Mouse (Mus musculus): ENCODE results near the gene Chst4.
A peak's percentile ranks its signal among the peaks of the same experiment; 100 is the strongest.
"Not testable (repeated sequence)": the region's sequence is repeated elsewhere in the genome, so short reads cannot be mapped to it uniquely, and the experiment has no call there.

Chst4 gene

GRCm38 (mm10) chr8:110039659-110040058 lies at the start of gene Chst4:
Gene Chst4, minus strand, starts transcription at chr8:110039740.
- no peak for DNase-seq (ENCODE audit: low spot score)

- no peak for DNase-seq (ENCODE audit: low spot score)
Observed at GRCm38 (mm10) chr8:110082416-110083105, 43.0 kb upstream of the Chst4 start.

GRCm38 (mm10) chr8:110079282-110080221 lies 40.0 kb upstream of the Chst4 start, which contains the start of gene Zfp612:
Gene Zfp612, plus strand, starts transcription at chr8:110079746.
- DNase-seq (ENCODE audit: low spot score): peak; percentile 70

- no peak for DNase-seq (ENCODE audit: low spot score)
Observed at GRCm38 (mm10) chr8:110074496-110074895, 35.0 kb upstream of the Chst4 start.

GRCm38 (mm10) chr8:110071600-110071999 lies 32.1 kb upstream of the Chst4 start:
- peak; percentile 50 for DNase-seq (ENCODE audit: low spot score)

- DNase-seq (ENCODE audit: low spot score): no peak
Observed at GRCm38 (mm10) chr8:110069706-110070105, 30.2 kb upstream of the Chst4 start.

- no peak for DNase-seq (ENCODE audit: low spot score)
Observed at GRCm38 (mm10) chr8:110065676-110066075, 26.1 kb upstream of the Chst4 start.

- DNase-seq (ENCODE audit: low spot score): no peak
Observed at GRCm38 (mm10) chr8:110064606-110065365, 25.2 kb upstream of the Chst4 start.

DNA sequence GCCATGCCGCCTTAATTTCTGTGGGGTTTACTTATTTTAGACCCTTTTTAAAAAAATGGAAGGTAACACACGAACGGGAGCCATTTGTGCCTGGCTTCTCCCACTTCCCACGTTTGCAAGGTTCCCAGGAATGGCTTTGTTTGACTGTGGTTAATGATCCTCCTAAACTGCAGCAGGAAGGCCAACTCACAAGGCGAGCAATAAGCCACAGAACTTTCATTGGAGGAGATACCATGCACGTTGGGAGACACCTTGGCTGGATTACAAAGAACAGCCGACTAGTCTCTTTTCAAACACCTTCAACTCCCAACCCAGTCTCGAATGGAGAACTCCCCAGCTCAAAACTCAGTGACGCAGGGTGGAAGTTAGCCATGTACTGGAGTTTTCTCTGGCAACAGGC lies 24.6 kb upstream of the Chst4 start:
- no peak for DNase-seq (ENCODE audit: low spot score)

GRCm38 (mm10) chr8:110058207-110058606 lies 18.7 kb upstream of the Chst4 start:
- no peak for DNase-seq (ENCODE audit: low spot score)

- no peak for DNase-seq (ENCODE audit: low spot score)
Observed at GRCm38 (mm10) chr8:110051208-110051607, 11.7 kb upstream of the Chst4 start.

DNA sequence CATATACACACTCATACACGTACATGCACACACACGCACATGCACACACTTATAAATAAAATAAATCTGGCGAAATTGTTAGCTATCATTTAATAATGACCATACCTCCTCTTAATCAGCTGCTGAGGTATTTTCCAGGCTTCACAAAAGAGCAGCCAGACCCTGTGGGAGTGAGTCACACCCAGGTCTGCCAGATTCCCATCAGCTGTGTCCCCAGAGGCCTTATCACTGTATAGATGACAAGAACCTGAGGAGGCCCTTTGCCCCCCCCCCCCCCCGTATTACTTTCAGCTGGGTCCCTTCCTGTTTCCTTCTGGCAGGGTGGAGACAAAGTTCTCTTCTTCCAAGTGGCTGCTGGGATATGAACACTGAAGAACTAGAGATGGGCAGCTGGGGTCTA lies 969 bp upstream of the Chst4 start:
- DNase-seq (ENCODE audit: low spot score): no peak

DNA sequence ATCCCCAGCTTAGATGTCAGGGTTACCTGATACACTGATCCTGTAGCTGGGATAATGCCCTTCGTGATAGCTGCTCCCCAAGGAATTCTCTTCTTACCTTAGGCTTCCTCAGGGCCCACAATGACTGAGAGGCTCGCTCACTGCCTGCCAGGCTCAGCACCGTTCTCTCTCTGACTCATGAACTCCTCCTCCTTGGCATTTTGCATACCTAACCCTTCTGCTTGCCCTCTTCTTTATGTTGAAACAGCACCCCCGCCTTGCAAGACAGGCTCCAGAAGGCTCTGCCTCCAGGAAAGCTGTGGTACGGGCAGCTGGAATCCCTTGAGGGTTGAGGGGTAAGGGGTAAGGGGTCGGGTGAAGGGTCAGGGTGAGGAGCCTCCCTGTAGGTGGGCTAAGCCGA lies 324 bp downstream of the Chst4 start:
- DNase-seq (ENCODE audit: low spot score): no peak

DNA sequence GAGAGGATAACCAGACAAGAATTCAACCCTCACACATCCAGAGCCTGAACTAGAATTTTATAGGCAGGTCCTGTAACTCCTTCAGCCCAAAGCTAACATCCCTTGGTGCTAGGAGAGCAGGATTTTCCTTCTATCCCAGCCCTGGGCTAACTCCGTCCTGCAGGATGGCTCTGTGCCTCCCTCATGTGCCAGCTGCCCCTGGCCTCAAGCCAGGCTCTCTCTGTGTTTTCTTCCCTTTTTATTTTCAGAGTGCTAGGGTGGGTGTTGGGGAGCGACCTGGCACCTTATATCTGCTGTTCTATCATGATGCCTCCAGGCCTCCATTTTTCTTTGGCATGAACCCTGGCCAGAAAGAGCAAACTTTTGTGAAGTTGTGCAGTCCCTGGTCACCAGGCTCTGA lies 3.4 kb downstream of the Chst4 start:
- peak; percentile 11 for DNase-seq (ENCODE audit: low spot score)

DNA sequence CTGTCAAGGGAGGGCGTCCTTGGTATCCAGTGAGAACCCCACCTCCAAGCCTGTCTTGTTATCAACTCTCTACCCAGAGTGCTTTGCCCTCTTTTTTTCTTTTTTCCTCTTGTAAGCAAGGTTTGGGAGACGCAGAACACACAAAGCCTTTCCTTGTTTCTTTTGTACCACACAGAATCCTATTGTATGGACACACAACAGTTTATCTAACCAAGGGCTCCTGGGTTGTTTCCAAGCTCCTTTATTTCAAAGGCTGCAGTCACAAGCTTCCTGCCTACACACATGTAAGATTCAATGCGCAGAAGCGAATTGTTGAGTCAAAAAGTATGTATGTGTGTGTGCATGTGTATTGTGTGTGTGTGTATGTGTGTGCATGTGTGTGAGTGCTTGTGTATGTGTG lies 5.2 kb downstream of the Chst4 start:
- DNase-seq (ENCODE audit: low spot score): no peak

GRCm38 (mm10) chr8:110033771-110034170 lies 5.8 kb downstream of the Chst4 start:
- not testable (repeated sequence) for DNase-seq (ENCODE audit: low spot score)

DNA sequence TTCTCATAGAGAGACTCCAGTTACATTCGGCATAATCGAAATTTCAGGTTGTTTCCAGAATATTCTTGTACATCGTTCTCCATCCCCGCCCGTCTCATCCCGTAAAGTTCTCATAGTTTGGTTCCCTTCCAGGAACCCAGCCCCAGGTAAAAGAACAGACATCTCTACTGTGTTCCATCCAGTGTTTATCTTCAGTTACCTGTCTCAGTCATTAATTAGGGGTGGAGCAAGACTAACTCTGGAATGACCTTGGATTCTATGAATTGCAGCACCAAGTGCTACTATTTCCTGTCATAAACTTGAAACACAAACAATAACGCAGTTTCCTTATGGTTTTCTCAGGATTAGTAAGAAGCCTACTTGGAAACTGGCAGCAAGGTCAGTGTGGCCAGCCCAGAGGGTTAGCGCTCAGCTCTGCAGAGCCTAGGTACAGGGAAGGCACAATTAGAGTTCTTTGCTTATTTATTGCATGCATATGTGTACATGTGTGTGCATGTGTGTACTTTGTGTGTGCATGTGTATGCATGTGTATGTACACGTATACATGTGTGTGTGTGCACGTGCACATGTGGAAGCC lies 16.7 kb downstream of the Chst4 start:
- no peak for DNase-seq (ENCODE audit: low spot score)

DNA sequence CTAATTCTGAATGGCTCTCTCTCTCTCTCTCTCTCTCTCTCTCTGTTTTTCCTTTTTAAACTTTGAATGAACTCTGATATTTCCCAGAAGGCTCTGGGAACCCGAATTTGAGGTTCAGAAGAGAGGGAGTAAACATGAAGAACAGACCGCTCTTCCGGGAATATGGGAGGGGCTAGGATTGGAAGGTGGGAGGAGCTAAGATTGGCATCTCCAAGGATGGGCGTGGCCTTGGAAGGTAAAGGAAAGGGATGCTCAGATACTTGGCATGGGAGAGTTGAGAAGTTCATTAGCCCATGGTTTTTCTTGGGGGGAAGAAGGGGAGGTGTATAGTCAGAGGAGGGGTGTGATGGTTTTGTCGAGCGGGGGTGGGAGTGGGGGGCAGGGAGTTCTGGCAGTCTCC lies 17.5 kb downstream of the Chst4 start:
- DNase-seq (ENCODE audit: low spot score): no peak

- peak; percentile 36 for DNase-seq (ENCODE audit: low spot score)
Observed at GRCm38 (mm10) chr8:110010868-110011267, 28.7 kb downstream of the Chst4 start.

DNA sequence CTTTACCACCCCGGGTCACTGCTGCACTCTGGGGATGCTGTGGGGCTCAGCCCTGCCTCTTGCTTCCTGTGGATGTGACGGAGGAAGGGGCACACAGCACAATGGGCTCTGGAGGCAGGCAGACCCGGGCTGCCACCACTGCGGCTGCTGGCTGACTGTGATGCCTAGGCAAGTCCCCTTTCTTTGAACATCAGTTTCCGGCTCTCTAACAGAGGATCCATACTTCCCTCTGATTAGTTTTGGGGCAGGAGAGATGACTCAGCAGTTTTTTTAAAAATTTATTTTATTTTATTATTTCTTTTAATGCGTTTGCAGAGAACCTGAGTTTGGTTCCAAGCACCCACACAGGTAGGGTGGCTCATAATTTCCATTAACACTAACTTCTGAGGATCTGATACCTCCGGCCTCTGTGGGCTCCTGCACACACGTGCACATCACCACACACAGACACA lies 30.5 kb downstream of the Chst4 start:
- DNase-seq (ENCODE audit: low spot score): no peak

GRCm38 (mm10) chr8:110008228-110008994 lies 31.1 kb downstream of the Chst4 start:
- no peak for DNase-seq (ENCODE audit: low spot score)

All from ovary, postnatal 36 days (tissue).